Mouse (Mus musculus): ENCODE measurements around the gene Unc79.

Gene Unc79

GRCm38 (mm10) chr12:103042711-103043110, 94.1 kb downstream of the Unc79 start:
- DNase-seq = no peak

GRCm38 (mm10) chr12:103044422-103044821, 95.8 kb downstream of the Unc79 start:
- DNase-seq = no peak

GRCm38 (mm10) chr12:103049865-103050264, 101.2 kb downstream of the Unc79 start:
- no peak for DNase-seq

GRCm38 (mm10) chr12:103059321-103060053, 110.8 kb downstream of the Unc79 start:
- DNase-seq = no peak

GRCm38 (mm10) chr12:103060791-103061190, 112.1 kb downstream of the Unc79 start:
- DNase-seq = no peak

- DNase-seq = no peak
Observed at GRCm38 (mm10) chr12:103062133-103062532, 113.5 kb downstream of the Unc79 start.

- DNase-seq = peak in 1 of 2 experiments; percentile 27
Observed at GRCm38 (mm10) chr12:103064944-103065343, 116.3 kb downstream of the Unc79 start.

GRCm38 (mm10) chr12:103068161-103068560, 119.5 kb downstream of the Unc79 start:
- DNase-seq = no peak

- no peak for DNase-seq
Observed at GRCm38 (mm10) chr12:103069565-103069964, 120.9 kb downstream of the Unc79 start.

GRCm38 (mm10) chr12:103073953-103074352, 125.3 kb downstream of the Unc79 start:
- DNase-seq = no peak

GRCm38 (mm10) chr12:103078751-103079150, 130.1 kb downstream of the Unc79 start:
- DNase-seq = no peak

- no peak for DNase-seq
Observed at GRCm38 (mm10) chr12:103080055-103080454, 131.4 kb downstream of the Unc79 start.

GRCm38 (mm10) chr12:103091831-103092230, 143.2 kb downstream of the Unc79 start:
- DNase-seq = no peak

- DNase-seq = no peak
Observed at GRCm38 (mm10) chr12:103095160-103095559, 146.5 kb downstream of the Unc79 start.

- no peak for DNase-seq
Observed at GRCm38 (mm10) chr12:103099185-103099584, 150.5 kb downstream of the Unc79 start.

- DNase-seq = no peak
Observed at GRCm38 (mm10) chr12:103100088-103100487, 151.4 kb downstream of the Unc79 start.

GRCm38 (mm10) chr12:103103041-103103440, 154.4 kb downstream of the Unc79 start:
- DNase-seq = no peak

- DNase-seq = no peak
Observed at GRCm38 (mm10) chr12:103103601-103104000, 154.9 kb downstream of the Unc79 start.

- DNase-seq = no peak
Observed at GRCm38 (mm10) chr12:103109301-103109700, 160.6 kb downstream of the Unc79 start.

- no peak for DNase-seq
Observed at GRCm38 (mm10) chr12:103116639-103117038, 168.0 kb downstream of the Unc79 start.

- DNase-seq = no peak
Observed at GRCm38 (mm10) chr12:103117517-103118193, 169.0 kb downstream of the Unc79 start.

- DNase-seq = no peak
Observed at GRCm38 (mm10) chr12:103121928-103122327, 173.3 kb downstream of the Unc79 start.

- no peak for DNase-seq
Observed at GRCm38 (mm10) chr12:103123861-103124260, 175.2 kb downstream of the Unc79 start.

GRCm38 (mm10) chr12:103128914-103129313, 180.3 kb downstream of the Unc79 start:
- no peak for DNase-seq

Measured in kidney, postnatal 25 days (tissue).